Mouse (Mus musculus) megakaryocyte, embryonic 14.5 days (primary cell): ENCODE data around the gene Ubr4.

Experiments
- FLI1 ChIP-seq: IDR thresholded peaks from 2 replicates; pipeline ENCODE4 v1.6.1; 2012; ENCODE audit warnings: low read length, inconsistent platforms, mixed read lengths
- GATA1 ChIP-seq: IDR thresholded peaks from 3 replicates; pipeline ENCODE4 v1.6.1; 2012; ENCODE audit warnings: mixed read lengths, low read length, inconsistent platforms, borderline replicate concordance

GRCm38 (mm10) chr4:139501702-139502101, 149.3 kb downstream of the Ubr4 start:
- no peak for TF ChIP-seq GATA1
- no peak for TF ChIP-seq FLI1
